11 mouse cellular contexts compared by ENCODE assay signal in genomic region chr4:100129201-100129600, GRCm38 (mm10). TPM values are rescaled to one million over a fixed set of nuclear protein-coding genes. Genes with fewer than 3 reads are reported as not detected.
A peak's percentile ranks its signal among the peaks of the same experiment; 100 is the strongest.
DNase-seq lines count a peak whose midpoint lies in the region; ATAC-seq lines count a peak whose summit lies in the region.
"Had no signal": no experiment of that assay in that cellular context is flagged by ENCODE, and none has a peak within 500 bp of the region (broad histone marks: within the 10 kb centered on the region; RNA-seq: fewer than 3 reads in every experiment).

No protein-coding gene starts in this region.

- WGBS in limb, embryonic 13.5 days = 35% methylated on average over 5 of the region's 5 CpGs
- 83% methylated on average over 5 of the region's 5 CpGs for WGBS in limb, embryonic 10.5 days

- peaks cover 49% of the 10 kb centered on the region for H3K4me1 ChIP-seq in limb, embryonic 13.5 days
- H3K4me1 ChIP-seq in limb, embryonic 10.5 days = peaks cover 27% of the 10 kb centered on the region

- peak; percentile 53 for DNase-seq in heart, adult 11 months
- DNase-seq in heart, postnatal 25 days (ENCODE audit: low spot score) = no peak
- DNase-seq in limb, embryonic 10.5 days (ENCODE audit: low spot score) = no peak
- peak; percentile 77 to 79 for DNase-seq in cerebellum, postnatal 14 days
- DNase-seq in lung, postnatal 36 days = peak; percentile 47
- no peak for DNase-seq in retina, embryonic 14.5 days (ENCODE audit: low spot score)
- no peak for DNase-seq in layer of hippocampus, adult 9-10 months (ENCODE audit: low spot score)

- intact Hi-C loops in heart, postnatal 25 days (cut with DNase I) = no loop called here

- H3K27ac ChIP-seq in limb, embryonic 13.5 days = no peak overlapping the region
- no peak overlapping the region for H3K27ac ChIP-seq in limb, embryonic 10.5 days
- H3K27ac ChIP-seq: neural tube, embryonic 13.5 days had no signal

- no peak overlapping the region for H3K9ac ChIP-seq in limb, embryonic 13.5 days
- H3K9ac ChIP-seq: neural tube, embryonic 13.5 days had no signal

- no peaks in the 10 kb centered on the region for H3K36me3 ChIP-seq in limb, embryonic 13.5 days
- H3K36me3 ChIP-seq in limb, embryonic 10.5 days = no peaks in the 10 kb centered on the region; the same call in 1 of the 2 replicates
- H3K36me3 ChIP-seq: neural tube, embryonic 13.5 days had no signal

- no peak overlapping the region for H3K4me3 ChIP-seq in limb, embryonic 13.5 days
- no peak overlapping the region for H3K4me3 ChIP-seq in limb, embryonic 10.5 days
- H3K4me3 ChIP-seq: neural tube, embryonic 13.5 days had no signal

- H3K27me3 ChIP-seq in limb, embryonic 13.5 days = peaks cover 70% of the 10 kb centered on the region
- peaks cover 8% of the 10 kb centered on the region; the same call in 1 of the 2 replicates for H3K27me3 ChIP-seq in limb, embryonic 10.5 days (ENCODE audit: low read depth, poor library complexity, severe bottlenecking)
- H3K27me3 ChIP-seq: neural tube, embryonic 13.5 days had no signal

- no peaks in the 10 kb centered on the region for H3K9me3 ChIP-seq in limb, embryonic 13.5 days
- H3K9me3 ChIP-seq in limb, embryonic 10.5 days (replicated peaks) = no peaks in the 10 kb centered on the region
- H3K9me3 ChIP-seq: neural tube, embryonic 13.5 days had no signal

- H3K4me2 ChIP-seq in limb, embryonic 13.5 days (replicated peaks) = 0 out of 2 replicates have a peak overlapping the region, but pooled peaks have one; percentile 9
- H3K4me2 ChIP-seq: neural tube, embryonic 13.5 days had no signal

- ATAC-seq in limb, embryonic 13.5 days (ENCODE audit: low FRiP score, low read depth) = no peak
- ATAC-seq: activated CD4-positive, CD25-positive, alpha-beta regulatory T cell, adult 4 months had no signal

RNA-seq across cellular contexts. Expression of gene Ror1, which starts 33.6 kb away (rescaled TPM):
- 1 to 10 TPM; 7.7 to 9.7 TPM for total RNA-seq in heart, postnatal 25 days (2021)
- polyA plus RNA-seq in limb, embryonic 13.5 days (2015; fragmentation: Nextera tagmentation; extraction: Ambion mirVana) = 10.4 and 11.8 TPM in 2 replicates
- 10.6 and 14.0 TPM in 2 replicates for polyA plus RNA-seq in limb, embryonic 10.5 days (2016; fragmentation: Nextera tagmentation; extraction: Ambion mirVana)
- total RNA-seq: megakaryocyte progenitor cell, adult 5-6 weeks had no signal
- polyA plus RNA-seq: activated CD4-positive, CD25-positive, alpha-beta regulatory T cell, adult 4 months had no signal

Comparison
In these comparisons a context has a peak if more than half of its experiments do, and no peak if none do; other contexts are left out.
1. DNase-seq: peak in heart, adult 11 months (single experiment), cerebellum, postnatal 14 days (2 of 2) and lung, postnatal 36 days (single experiment); none in heart, postnatal 25 days (single experiment), limb, embryonic 10.5 days (single experiment), retina, embryonic 14.5 days (single experiment) and layer of hippocampus, adult 9-10 months (single experiment).